Mouse (Mus musculus) bone marrow, adult 2 months (tissue): ENCODE measurements around the gene Uxs1.

ENCODE experiments used
- CTCF ChIP-seq: fragments of 200-500 bp; IDR thresholded peaks from 2 replicates; pipeline ENCODE4 v1.5.1; 2011; ENCODE audit warnings: low read length, control low read depth; ENCODE audit not compliant: control insufficient read depth, insufficient read depth
- POLR2A ChIP-seq: fragments of 200-500 bp; IDR thresholded peaks from 2 replicates; pipeline ENCODE4 v1.6.1; 2011; ENCODE audit warnings: low read depth, mild to moderate bottlenecking, control low read depth, low read length, borderline replicate concordance; ENCODE audit not compliant: control insufficient read depth

DNA sequence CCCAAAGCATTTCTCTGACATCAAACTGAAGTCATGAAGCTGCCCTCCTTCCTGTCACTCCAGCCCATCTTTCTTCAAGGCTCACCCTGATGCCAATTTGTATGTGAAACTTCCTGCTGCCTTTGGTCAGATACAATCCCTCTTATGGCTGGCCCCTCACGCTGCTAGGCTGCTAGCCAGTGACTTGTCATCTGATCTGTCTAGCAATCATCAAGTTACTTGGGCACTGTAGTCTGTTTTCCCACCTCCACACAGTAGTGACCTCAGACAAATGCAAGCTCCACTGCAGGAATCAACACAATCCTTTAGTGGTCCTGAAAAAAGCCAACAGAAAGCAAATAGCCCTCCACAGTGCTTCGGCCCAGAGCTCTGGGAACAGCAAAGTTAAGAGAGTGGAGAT is 46.4 kb downstream of the Uxs1 start:
- no peak for TF ChIP-seq POLR2A
- no peak for TF ChIP-seq CTCF
